Mouse (Mus musculus): Measurements from ENCODE around the gene Dpyd.

The Dpyd gene

DNA sequence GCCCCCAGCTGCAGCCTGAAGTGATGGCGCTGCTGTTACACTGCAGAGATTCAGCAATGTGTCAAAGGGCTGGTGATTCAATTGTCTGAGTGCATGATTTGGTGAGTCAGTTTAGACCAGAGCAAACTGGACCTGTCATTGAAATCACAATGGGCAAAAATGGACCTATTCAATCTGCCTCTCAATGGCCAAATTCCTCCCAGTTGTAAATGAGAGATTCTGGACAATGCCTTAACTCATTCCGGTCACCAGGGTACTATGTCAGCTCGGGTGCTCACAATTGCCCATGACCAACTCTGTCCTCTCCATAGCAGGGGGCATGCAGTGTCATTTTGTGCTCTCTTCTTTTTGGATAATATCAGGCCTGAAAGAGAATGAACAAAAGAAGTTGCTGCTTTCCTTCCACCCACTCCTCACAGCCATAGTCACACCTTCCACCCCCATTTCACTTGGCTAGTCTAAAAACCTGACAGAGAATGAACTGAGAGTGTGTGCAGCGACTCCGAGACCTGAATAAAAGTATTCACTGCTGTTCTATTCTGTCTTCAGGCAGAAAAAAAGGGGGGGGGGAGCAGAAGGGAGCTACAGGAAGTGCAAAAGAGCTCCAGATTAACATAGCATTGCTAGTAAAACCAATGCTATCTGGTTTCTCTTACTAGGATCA is 533.4 kb downstream of the Dpyd start:
- in situ Hi-C loops (cut with MboI) = no loop called here

DNA sequence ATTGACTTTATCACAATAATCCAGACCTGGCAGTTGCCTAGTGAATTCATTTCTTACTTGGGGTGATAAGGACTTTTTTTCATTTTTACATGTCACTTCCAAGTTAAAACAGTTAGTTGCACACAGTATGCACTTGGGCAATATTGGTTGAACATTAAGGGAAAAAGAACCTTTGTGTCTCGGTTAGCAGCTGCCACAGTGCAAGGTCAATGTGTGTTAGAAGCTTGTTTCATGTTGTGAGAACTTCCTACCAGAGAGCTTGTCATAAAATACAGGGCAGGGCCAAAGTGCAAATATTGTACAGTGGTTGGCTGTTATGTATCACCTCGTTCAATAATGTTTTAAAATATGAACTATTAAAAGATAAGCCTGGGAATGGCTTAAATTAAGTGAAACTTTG is 564.1 kb downstream of the Dpyd start:
- in situ Hi-C loops (cut with MboI) = no loop called here

DNA sequence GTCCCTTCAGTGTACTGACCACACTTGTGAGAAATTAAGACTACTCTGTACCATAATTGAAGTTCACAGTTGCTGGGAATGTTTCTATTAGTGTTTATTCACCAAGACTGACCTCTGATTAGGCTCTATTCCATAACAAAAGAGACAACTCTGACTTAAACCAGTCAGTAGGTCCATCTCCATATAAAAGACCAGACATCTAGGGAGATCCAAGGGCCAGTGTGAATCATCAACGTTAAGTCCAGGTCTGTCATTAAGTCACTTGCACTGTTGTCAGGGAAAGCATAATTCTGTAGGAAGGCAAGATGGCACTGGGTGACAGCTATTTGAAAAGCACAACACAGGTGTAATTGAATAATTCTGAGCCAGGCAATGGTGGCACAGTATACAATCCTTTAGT is 566.1 kb downstream of the Dpyd start:
- in situ Hi-C loops (cut with MboI) = no loop called here

DNA sequence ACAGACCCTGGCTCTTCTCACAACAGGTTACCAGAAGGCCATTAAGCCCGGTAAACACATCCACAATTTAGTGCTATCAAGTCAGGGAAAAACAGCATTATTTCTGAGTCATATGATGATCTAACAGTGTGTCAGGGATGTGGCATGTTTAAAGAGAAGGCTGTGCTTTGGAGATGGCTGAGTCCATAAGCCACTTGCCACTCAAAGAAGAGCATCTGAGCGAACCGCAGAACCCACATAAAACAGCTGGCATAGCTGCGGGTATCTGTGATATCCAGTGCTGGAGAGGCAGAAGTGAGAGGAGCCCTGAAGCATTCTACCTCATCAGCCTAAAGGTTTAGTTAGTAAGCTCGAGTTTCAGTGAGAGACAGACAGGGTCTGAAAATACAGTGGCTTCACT is 581.1 kb downstream of the Dpyd start:
- in situ Hi-C loops (cut with MboI) = no loop called here

DNA sequence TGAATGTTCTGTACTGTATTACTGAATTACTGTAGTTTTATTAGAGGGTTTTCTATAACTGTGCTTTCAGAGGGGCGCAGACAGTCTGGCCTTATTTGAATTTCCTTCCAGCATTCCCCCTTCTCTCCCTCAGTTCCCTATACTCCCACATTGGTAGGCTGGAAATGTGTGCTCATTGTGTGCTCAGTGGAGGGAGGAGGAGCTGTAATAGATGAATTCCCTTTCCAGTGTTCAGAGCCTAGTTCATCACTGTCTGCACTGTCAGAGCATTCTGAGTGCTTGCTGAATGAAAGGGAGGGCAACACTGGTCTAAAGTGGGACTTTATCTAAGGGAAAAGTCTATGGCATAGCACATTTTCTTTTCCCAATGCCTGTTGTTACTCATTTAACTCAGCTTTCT is 582.9 kb downstream of the Dpyd start:
- in situ Hi-C loops (cut with MboI) = no loop called here

DNA sequence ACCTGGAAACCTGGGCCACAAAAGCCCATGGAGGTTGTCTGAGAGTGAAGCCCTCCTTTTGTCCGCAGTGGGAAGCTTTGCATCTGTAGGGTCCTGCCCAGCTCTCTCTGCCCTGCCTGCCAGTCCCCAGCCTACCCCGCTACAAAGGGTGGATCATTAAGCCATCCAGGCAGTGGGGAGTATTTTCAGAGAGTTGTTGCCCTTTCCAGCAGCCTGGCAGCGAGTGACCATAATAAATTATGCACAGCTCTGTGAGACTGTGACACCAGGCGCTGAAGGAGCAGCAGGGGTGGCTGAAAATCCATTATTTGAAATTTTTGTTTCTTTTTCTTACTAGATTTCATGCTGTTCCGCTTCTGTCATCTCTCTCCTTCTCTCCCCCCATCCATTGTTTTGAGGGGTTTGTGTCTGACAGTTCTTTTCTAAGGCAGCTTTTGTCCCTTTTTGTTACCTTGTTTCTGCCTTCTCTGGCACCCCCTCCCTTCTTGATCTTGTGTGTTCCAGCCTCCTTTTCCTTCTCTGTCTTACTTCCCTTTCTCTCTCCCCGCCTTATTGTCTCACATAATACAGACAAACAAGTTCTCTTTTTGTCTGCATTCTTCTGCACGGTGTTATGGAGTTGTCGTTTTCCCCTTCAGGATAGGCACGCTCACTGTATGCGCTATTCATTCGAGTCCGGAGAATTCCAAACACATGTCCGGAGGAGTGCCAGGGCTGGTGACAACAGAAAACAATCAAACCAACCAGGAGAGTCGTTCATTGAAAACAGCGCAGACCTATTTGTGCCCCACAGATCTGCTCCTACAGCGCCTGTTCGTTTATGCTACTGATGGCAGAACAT is 592.9 kb downstream of the Dpyd start:
- in situ Hi-C loops (cut with MboI) = no loop called here

DNA sequence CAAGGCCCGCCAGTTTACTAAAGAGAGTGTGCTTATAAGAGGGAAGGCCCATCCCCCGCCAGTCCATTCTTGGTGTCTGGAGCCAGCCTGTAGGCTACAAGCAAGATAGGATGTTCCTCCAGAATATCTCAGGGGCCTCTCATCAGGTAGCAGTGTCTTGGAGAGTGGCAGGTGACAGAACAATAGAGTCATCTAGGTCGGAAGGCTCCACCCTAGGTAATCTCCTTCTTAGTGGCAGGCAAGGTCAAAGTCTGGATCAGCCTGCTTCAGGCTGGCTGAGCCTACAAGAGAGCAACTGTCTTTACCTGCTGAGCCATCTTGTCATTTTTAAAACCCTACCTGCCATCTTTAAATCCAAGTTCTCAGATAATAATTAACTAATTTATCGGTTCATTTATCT is 596.7 kb downstream of the Dpyd start:
- in situ Hi-C loops (cut with MboI) = no loop called here

DNA sequence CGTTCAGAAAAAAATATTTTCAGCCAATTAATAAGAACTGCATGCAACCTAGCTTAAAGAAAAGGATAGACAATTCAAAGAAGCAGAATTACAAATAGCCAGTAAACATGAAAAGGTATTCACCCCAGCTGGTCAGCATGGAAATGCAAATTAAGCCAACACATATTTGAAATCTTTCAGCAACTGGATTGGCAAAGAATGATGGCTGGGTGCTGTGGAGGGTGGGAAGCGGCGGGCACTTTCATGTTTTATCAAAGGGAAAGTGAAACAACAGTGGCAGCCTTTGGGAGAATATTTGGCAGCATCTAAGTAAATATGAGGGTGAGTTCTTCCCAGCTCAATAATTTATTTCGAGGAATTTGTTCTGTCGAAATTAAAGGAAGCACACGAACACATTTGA is 603.8 kb downstream of the Dpyd start:
- in situ Hi-C loops (cut with MboI) = no loop called here

DNA sequence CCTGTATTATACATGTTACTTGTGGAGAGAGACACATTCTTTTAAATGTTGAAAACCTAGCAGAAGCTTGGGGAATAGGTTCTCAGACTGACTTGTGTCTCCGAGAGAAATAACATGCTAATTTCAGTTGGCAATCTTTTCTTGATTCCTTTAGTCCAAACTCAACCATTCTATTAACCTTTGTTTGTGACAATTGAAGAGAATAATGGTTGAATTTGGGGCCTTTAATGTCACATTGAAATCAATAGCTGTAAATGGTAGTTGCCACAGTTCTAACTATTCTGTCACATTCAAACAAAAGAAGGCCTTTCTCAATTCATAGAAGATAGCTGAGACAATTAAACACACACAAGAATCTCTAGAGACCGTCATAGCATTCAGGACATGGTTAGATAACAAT is 606.2 kb downstream of the Dpyd start:
- in situ Hi-C loops (cut with MboI) = no loop called here

DNA sequence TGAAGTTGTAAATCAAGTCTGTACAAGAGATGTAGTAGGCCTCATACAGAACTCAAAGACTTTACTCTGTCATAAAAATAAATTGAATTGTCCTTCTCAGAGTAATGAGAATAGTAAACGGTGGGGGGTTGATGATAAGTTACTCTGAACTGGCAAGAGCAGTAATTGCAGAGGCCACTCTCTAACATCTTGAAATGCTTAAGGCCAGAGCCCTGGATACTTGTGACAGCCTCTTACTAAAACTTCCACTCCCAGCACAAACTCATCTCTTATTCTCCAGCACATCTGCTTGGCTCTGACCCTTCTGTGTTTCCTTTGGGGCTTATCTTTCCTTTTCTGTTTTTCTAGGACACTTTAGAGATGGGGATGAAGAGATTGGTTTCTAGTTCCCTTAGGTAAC is 606.7 kb downstream of the Dpyd start:
- in situ Hi-C loops (cut with MboI) = no loop called here

DNA sequence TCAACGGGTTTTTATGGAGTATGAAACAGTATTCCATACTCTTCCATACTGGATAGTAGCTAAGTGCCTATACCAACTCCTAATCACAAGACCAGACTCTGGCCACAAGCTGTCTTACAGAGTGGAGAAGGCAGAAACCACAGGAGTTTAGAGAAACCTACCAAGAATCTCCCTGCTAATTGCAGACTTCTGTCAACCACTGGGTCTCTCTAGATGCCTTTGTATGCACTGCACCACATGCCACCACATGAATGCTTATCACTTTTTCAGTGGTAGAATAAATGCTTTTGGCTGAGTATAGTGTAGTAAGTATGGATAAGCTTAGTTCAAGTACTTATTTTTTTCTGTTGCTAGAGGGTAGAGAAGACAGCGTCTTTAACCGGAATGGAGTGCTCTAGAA is 621.3 kb downstream of the Dpyd start:
- in situ Hi-C loops (cut with MboI) = no loop called here

DNA sequence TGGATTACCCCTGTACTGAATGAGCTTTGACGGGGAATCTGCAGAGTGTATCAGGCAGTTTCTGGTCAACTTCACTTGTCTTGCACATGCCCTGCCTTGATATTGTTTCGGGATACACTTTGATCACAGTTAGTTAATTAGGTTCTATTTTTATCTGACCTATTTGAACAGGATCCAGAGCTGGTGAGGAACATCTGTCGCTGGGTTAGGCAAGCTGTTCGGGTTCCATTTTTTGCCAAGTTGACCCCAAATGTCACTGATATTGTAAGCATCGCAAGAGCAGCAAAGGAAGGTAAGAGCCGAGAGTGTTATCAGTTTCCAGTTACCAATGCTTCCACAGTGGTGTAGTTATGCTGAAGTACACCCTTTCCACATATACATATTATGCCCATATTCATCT is 632.1 kb downstream of the Dpyd start:
- in situ Hi-C loops (cut with MboI) = no loop called here

DNA sequence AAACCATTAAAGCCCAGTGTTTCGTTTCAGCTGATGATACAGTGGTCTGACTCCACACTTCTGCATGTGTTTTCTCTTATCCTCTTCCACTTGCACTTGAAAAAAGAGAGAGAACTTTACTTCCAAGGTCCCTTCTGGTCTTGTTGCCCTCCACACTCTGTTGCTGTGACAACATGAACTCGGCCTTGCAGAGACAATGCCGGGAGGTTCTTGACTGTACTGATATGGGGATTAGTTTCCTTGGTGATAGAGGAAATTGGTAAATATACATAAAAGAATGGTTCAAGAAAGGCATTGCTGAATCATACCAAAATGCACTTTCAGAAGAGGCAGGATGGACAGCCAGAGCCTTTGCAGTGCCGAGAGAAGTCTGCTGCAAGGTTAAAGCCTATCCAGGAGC is 633.7 kb downstream of the Dpyd start:
- in situ Hi-C loops (cut with MboI) = no loop called here

DNA sequence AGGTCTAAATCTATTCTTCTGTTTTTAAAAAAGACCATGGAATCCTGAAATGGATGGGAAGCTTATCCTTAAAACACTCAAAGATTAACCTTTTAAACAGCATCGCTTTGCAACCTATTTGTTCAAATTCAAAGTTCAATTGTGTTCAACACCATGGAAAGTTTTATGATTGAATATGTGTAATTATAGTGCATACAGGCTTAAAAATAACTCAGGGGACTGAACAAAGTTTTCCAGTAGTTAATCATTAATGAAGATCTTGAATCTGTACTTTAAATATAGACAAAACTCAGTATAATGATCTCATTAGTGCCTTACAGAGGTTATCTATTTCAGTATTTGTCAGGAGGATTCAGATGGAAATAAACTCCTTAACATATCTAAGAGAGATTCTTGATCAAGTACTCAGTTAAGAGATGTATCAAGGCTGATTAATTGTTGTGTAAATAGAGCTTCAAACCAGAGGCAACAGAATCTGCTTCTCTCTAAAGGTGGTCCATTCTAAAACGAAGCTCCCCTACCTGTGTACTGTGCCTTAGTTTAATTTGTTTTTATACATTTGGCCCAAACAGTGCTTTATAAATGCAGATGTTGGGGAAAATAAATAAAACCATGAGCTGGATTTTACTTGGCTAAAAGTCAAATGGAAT is 659.0 kb downstream of the Dpyd start:
- in situ Hi-C loops (cut with MboI) = no loop called here

DNA sequence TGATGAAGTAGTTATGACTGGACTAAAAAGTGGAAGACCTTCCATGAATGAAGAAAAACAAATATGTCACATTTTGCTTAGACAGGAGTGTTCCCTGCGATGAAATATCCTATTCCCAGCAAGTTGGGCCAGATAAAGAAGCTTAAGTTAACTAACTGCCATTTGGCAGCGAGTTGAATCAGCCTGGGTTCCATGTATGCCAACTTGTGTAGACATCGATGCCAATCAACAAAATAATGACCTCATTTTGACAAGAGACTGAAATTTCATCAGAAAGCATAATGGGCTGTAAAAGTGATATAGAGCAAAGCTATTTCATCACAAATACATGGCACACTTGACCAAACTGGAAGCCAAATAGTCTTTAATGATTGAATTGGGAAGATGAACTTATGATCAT is 681.3 kb downstream of the Dpyd start:
- in situ Hi-C loops (cut with MboI) = no loop called here

DNA sequence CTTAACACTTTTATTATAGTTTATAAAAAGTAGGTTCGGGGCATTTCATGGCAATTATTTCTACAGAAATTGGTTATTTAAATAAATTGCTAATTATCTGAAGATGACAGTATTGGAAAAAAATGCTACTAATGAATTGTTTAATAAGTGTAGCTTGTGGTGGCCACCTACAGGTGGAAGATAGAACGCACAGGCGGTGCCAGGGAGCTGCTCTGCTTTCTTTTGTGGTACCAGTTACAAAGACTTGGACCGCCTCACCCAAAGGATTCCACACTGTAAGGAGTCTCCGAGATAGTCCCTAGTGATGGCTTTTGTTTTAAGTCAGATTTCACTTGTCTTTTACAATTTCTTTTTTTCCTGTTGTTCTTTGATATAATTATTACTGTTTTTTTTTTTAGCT is 694.6 kb downstream of the Dpyd start:
- in situ Hi-C loops (cut with MboI) = no loop called here

DNA sequence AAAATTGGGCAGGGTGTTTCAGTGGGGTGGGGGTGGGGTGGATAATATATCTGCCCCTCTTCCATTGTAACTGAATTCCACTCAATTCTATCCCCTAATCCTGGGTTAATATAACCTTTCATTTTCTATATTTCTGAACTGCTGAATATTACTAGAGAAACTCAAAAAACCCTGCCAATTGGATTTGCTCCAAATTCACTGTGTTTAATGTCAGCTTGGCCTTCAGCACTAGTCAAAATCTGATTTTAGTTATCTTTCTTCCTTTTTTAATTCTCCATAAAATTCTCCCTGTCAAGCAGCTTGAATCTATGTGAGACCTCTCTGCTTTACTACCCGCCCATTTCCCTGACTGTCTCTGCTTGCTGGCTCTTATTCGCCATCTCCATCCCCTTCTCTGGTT is 713.3 kb downstream of the Dpyd start:
- in situ Hi-C loops (cut with MboI) = no loop called here

DNA sequence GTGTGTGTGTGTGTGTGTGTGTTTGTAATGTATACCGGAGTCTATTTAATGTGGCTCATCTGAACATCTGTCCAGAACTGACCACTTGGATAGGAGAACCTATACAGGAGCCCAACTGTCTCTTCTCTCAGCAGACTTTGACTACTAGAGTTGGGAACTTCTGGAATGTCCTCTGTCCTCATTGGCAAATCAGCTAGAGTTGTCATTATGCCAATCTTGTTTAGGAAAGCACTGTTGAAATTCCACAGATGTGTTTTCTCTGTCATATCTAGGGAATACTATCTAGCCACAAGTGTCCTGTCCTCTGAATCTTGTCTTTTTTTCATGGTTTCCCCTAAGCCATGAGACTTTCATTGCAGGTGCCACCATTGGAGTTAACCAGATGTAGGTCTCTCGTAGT is 718.7 kb downstream of the Dpyd start:
- in situ Hi-C loops (cut with MboI) = no loop called here

DNA sequence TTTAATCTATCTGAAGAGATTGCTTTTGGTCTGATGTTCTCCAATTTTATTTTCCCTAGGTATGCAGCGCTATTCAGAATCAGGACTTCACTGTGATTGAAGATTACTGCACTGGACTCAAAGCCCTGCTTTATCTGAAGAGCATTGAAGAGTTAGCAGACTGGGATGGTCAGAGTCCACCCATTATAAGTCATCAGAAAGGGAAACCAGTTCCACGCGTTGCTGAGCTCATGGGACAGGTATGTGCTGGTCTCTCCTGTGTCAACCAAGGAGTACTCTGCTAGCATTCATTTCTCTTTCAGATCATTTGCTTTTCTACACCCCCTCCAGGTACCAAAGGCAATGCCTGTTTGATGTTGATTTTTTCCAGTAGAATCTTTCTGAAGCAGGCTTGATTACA is 752.8 kb downstream of the Dpyd start:
- in situ Hi-C loops (cut with MboI) = no loop called here

DNA sequence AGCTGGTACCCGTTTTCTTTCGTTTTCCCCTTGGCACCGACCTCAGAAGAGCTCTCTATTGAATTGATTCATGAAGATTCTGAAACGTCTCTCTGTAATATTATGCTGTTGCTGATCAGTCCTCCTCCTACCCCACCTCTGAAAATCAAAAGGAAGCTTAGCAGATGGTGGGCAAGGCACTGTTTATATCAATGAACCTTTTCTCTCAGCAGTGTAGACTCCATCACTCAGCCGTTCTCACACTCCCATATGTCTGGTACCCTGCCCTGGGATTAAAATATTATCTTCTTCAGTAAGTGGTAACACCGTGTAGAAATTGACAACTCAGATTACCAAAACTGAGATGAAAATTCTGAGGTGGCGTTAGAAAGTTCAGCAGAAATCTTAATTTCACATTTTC is 767.1 kb downstream of the Dpyd start:
- in situ Hi-C loops (cut with MboI) = no loop called here

DNA sequence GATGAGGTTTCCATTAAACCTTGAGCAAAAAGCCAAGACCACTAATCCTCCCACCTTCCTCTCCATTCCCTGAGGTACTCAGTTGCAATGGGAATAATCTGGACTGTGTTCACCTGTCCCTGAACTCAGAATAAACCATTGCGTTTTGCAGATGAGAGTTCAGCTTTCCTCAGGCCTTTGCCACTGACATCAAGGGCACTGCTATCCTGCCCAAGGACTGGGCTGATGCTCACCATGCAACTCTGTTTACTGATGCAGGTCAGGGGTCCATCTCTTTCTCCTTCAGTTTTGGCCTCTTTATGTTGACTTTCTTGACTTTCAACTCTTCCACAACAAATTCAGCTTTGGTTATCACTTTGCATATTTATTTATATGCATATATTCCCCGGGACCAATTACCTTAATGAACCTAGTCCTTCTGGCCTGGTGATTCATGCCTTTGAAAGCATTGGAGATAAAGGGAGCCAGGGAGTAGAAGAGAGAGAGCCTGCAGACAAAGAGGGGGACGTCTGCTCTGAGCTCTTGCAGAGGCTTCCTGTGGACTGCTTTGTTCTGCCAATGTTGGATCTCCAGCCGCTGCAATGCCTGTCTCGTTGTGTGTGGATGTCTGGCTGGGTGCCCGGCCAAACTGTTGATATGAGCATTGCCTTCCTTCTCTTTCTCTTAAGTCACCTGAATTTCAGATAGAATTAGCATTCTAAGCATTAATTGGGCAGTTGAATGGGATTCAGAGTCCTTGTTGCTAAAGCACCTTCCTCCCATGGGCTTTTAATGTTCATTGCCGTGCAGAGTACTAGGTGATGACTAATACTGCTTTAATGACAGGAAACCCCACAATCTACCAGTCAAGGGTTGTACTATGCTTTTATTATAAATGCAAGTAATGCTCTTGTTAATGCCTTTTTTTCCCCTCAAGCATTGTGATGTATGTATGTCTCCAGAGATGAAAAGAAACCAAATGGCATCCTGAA is 771.7 kb downstream of the Dpyd start:
- in situ Hi-C loops (cut with MboI) = no loop called here

All from mature B cell (primary cell).